Mouse (Mus musculus) macrophage (primary cell): ENCODE results near the gene Gna11. TPM values are rescaled to one million over a fixed set of nuclear protein-coding genes. Genes with fewer than 3 reads are reported as not detected.

Experiments used
- H3K27ac ChIP-seq: fragments of 350-480 bp; formaldehyde crosslinking; 2 replicates; pipeline ENCODE4 v1.9.0; 2021
- H3K36me3 ChIP-seq: fragments of 350-480 bp; formaldehyde crosslinking; 2 replicates; pipeline ENCODE4 v1.9.0; 2021; ENCODE audit errors: inconsistent target
- H3K4me3 ChIP-seq: fragments of 350-480 bp; formaldehyde crosslinking; 2 replicates; pipeline ENCODE4 v1.9.0; 2021; ENCODE audit errors: inconsistent target
- H3K79me2 ChIP-seq: fragments of 350-480 bp; formaldehyde crosslinking; 2 replicates; pipeline ENCODE4 v1.9.0; 2021; ENCODE audit errors: inconsistent target
- WGBS: methylation state at CpG from one replicate; pipeline ENCODE4 v1.1.7; 2026; ENCODE audit warnings: inconsistent platforms; ENCODE audit not compliant: missing documents; 5-methylcytosine and 5-hydroxymethylcytosine counted together
- polyA plus RNA-seq: library from polyadenylated mRNA; stranded (reverse); fragments of 250-400 nt; gene quantifications from 3 replicates; pipeline ENCODE4 v1.2.4, GENCODE M21; 2018; ENCODE audit warnings: inconsistent platforms

The Gna11 gene
- polyA plus RNA-seq, 1 experiment from 2014 or later: 3.5 TPM

DNA sequence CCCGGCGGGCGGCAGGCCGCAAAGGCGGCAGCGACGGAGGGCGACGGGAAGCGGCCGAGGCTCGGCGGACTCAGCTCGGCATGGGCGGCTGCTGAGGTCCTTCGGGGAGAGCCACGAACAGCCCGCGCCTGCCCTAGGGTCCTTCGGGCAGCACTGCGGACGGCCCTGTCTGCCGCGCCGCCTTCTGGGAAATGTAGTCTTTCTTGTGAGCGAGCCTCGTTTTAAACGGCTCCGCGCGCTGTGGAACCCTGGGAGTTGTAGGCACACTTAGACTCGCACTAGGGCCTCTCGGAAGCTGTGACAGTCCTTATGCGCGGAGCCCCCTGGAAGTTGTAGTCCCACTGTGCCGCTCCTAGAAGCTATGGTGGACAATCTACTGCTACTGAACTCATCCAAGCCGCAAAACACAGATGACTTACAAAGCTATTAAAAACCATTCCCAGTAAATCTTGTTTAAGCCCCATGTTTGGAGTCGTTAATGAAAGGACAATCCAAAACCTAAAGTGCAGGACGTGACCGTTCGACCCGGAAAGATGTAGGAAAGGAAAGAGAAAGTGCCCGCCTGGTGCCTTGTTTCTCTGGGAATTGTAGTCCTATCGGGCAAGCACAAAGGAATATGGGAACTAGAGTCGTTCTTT lies 48.6 kb downstream of the Gna11 start, which contains the start of gene Ncln:
Gene Ncln, minus strand, starts transcription at position 129 of the 638 bp plus-strand sequence.
- WGBS: under 1% methylated on average over 45 of the region's 45 CpGs

DNA sequence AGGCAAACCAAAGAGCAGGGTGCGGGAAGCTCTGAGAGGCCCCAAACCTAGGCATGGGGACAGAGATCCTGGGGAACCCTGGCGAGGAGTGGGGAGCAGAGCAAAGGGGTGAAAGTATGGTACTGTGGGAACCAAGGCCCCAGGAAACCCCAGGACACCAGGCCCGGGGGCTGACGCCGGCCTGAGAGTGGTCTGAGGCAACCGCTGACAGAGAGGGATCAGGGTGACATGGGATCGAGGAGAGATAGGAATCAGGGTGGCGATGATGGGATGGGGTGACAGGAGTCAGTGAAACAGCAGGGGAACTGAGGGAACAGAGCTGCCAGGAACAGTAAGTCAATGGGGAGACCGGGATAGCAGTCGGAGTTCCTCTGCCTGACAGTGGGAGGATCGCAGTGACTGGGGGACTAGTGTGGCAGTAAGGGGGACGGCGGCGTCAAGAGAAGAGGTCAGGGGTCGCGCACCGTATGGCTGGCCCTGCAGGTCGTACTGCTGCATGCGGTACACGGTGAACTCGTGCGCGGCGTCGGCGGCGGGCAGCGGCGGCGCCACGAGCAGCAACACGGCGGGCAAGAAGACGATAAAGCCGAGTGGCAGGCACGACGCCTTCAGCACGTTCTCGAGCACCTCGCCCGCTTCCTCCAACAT lies 49.2 kb downstream of the Gna11 start:
- peaks cover 32% of the 10 kb centered on the region for H3K79me2 ChIP-seq
- peak overlapping the region; percentile 36 for H3K27ac ChIP-seq
- peak overlapping the region; percentile 85 for H3K4me3 ChIP-seq
- peaks cover 25% of the 10 kb centered on the region for H3K36me3 ChIP-seq
- 3% methylated on average over 39 of the region's 41 CpGs for WGBS

More for the DNA sequence above, 48.6 kb downstream of the Gna11 start, which contains the start of gene Ncln:
- Histone ChIP-seq H3K36me3 (peaks cover 19% of the 10 kb centered on the region), H3K4me3 (peak within 1 kb of the TSS; percentile 85), H3K79me2 (peaks cover 32% of the 10 kb centered on the region), H3K27ac (peak within 1 kb of the TSS; percentile 79)

DNA sequence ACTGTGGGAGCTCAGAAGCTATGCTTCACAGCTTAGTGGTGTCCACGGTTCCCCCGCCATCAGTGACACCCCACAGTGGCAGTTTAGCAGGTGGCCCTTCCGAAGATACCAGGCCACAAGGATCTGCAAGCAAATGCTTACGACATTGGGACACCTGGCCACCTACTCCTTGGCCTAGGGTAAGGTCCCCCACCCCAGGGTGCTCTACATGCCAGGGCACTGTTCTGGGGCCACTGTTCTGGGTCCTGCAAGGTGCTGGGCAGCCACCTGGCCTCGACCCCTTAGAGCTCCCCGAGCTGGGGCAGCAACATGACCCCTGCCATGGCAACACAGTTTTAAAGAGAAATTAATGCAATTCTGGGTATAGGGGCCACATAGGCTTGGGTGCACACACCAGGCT lies 49.8 kb downstream of the Gna11 start:
- Histone ChIP-seq H3K36me3 (peaks cover 31% of the 10 kb centered on the region), H3K27ac (peak overlapping the region; percentile 36), H3K4me3 (peak overlapping the region; percentile 85), H3K79me2 (peaks cover 32% of the 10 kb centered on the region)
- WGBS: 47% methylated on average over 6 of the region's 6 CpGs

DNA sequence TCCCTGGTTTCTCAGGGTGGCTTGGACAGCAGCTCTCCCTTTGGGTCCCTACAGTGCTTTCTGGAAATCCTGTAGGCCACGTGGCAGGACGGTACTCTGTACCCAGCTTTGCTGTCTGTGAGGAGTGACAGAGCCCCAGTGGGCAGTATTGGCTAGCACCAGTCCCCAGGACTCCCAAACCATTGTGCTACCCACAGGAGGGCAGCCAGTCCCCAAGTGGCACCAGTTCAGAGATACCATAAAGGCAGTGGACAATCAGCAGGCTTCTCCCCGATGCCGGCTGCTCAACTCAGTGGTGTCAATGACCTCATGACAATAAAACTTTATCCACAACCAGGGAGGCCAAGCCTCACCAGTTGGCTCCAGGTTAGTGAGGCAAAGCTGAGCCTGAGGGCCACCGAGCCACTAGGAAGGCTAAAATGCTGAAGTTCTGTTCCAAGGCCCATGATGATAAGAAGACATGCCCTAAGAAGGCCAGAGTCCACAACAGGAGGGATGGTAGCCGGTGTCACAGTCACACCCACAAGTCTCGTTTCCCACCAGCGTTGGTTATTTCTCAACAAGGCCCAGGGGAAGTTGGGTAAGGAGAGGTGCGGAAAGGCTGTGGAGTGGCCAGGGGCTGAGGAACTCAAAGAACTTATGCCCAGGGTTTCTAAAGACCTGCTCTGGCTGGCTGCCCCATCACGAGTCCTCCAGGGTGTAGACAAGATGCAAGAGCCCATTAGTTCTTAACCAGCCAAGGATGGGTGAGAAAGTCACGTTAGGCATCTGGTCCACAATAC lies 50.5 kb downstream of the Gna11 start:
- Histone ChIP-seq H3K27ac (no peak overlapping the region), H3K36me3 (peaks cover 38% of the 10 kb centered on the region), H3K4me3 (peak overlapping the region; percentile 85; the same call in 1 of the 2 replicates), H3K79me2 (peaks cover 32% of the 10 kb centered on the region)
- WGBS: 51% methylated on average over 11 of the region's 11 CpGs

DNA sequence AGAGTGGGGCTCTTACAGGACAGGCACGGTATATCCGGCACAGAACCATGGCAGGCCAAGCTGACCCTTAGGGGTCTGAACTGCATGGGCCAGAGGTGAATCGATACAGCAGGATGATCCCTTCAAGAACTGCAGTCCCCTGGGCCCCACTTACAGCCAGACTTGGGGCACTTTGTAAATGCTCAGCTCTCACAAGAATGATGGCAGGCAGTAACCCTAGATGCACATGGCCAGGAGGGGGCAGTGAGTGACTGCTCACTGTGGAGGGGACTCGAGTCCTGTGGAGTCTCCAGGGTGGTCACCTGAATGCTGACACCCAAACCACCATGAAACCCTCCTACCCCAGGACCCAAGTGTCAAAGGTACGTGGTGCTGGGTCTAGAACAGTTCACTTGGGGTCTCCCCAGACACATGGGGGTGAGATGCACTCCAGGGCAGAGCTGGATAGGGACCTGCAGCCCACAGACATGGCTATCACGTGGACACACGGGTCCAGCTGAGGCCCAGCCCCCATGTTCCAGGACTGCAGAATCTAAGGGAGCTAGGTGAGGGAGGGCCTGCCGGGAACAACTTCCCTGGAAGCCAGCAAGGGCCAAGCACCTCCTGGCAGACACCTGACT lies 51.3 kb downstream of the Gna11 start:
- H3K36me3 ChIP-seq: peaks cover 46% of the 10 kb centered on the region
- H3K27ac ChIP-seq: no peak overlapping the region
- peaks cover 32% of the 10 kb centered on the region for H3K79me2 ChIP-seq
- no peak overlapping the region for H3K4me3 ChIP-seq
- WGBS: 76% methylated on average over 8 of the region's 8 CpGs

DNA sequence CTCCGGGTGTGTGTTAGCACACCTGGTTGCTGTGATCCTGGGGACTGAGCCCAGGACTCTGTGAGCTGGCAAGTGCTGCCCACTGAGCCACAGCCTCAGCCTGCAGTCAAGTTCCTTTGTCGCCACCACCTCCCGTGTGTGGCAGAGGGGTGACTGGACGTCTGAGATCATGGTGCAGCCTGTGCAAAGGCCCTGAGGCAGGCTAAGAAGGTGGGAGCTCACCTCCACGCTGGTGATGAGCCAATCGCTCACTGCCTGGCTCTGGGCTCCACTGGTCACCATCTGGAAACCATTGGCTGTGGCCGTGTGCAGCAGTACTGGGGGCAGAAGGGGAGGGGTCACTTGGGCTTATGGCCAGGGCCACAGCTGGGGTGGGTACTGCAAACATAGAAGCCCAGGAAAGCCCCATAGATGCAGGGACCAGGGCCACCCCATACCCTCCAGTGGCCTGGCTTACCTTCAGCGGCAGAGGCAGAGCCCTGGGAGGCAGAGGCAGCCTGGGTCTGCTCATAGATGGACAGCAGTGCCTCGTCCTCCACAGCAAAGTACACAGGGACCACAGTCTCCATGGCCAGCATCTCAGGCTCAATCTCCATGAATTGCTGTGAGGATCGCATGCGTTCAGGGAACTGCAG lies 52.3 kb downstream of the Gna11 start:
- Histone ChIP-seq H3K36me3 (peaks cover 55% of the 10 kb centered on the region), H3K4me3 (no peak overlapping the region), H3K79me2 (peaks cover 32% of the 10 kb centered on the region), H3K27ac (no peak overlapping the region)
- 95% methylated on average over 11 of the region's 11 CpGs for WGBS

DNA sequence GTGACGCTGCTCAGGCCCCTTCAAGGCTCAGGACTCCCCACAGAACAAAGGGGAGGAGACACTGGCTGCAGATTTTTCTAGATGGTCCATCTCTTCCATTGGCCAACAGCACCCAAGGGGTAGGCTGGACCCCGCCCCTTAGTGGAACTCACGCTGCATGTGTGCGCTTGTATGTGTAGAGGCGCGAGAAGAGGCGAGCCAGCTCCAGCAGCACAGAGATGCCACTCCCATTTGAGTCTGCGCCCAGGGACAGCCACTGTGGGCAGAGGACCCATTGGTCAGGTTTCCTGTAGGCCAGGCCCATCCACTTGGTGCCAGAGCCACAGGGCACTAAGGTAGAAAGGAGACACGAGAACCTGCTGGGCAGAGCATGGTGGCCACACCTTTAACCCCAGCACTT lies 54.0 kb downstream of the Gna11 start:
- peaks cover 67% of the 10 kb centered on the region for H3K36me3 ChIP-seq
- peaks cover 32% of the 10 kb centered on the region for H3K79me2 ChIP-seq
- no peak overlapping the region for H3K27ac ChIP-seq
- WGBS: 96% methylated on average over 9 of the region's 9 CpGs
- no peak overlapping the region for H3K4me3 ChIP-seq

DNA sequence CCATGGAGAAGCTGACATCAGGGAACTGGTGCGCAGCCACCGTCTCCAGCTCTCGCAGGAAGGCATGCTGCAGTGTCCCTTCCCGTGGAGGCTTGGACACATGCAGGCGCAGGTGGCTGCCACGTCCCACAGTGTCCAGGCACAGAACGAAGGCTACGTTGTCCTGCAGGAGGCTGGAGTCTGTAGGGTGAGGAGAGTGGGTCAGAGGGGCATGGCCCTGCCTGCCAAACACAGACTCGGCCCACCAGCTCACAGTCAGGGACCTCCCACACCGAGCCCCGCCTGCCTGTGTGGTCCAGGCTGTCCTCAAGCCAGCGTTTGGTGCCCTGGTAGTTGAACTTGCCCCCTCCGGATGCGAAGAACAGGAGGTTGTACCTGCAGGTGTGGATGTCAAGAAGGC lies 55.0 kb downstream of the Gna11 start:
- H3K27ac ChIP-seq: no peak overlapping the region
- peaks cover 67% of the 10 kb centered on the region for H3K36me3 ChIP-seq
- peaks cover 22% of the 10 kb centered on the region for H3K79me2 ChIP-seq
- 92% methylated on average over 14 of the region's 14 CpGs for WGBS
- no peak overlapping the region for H3K4me3 ChIP-seq

DNA sequence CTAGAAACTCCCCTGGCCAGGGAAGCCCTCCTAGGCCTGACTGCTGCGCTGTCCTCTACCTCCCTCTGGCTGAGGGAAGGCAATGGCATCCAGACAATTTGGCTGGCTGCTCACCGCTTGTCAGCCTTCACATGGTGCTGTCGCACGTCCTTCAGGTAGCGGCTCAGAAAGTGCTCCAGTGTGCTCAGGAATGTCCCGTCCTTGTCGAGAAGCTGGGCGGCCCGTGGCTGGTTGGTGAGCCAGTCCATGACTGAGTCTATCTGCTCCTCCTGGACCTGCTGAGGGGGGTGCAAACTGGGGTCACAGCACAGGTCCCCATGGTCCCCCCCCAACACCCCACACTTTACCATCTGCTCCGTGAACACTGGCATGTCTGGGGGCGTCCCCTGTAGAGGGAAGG lies 56.9 kb downstream of the Gna11 start:
- H3K79me2 ChIP-seq: peaks cover 3% of the 10 kb centered on the region; the same call in 1 of the 2 replicates
- 93% methylated on average over 6 of the region's 11 CpGs for WGBS
- no peak overlapping the region for H3K4me3 ChIP-seq
- no peak overlapping the region for H3K27ac ChIP-seq
- H3K36me3 ChIP-seq: peaks cover 65% of the 10 kb centered on the region

DNA sequence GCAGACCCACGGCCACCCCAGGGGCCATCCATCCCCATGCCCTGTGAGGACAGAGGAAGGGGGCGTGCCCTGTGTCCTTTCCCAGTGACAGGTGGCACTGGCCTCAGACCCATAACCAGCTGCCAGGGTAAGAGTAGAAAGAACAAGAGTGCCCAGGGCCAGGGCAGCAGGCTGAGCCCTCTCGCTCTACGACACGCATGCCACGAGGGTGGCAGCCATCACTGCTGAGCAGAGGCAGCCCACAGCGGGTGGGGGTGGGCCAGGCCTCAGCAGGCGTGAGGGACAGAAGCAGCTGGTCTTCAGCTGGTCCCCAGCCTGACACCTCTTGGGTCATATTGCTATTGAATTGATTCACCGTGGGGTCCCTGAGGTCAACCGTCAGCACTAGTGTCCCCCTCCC lies 58.5 kb downstream of the Gna11 start:
- no peaks in the 10 kb centered on the region for H3K79me2 ChIP-seq
- 93% methylated on average over 10 of the region's 10 CpGs for WGBS
- H3K27ac ChIP-seq: no peak overlapping the region
- H3K4me3 ChIP-seq: no peak overlapping the region
- peaks cover 49% of the 10 kb centered on the region for H3K36me3 ChIP-seq

DNA sequence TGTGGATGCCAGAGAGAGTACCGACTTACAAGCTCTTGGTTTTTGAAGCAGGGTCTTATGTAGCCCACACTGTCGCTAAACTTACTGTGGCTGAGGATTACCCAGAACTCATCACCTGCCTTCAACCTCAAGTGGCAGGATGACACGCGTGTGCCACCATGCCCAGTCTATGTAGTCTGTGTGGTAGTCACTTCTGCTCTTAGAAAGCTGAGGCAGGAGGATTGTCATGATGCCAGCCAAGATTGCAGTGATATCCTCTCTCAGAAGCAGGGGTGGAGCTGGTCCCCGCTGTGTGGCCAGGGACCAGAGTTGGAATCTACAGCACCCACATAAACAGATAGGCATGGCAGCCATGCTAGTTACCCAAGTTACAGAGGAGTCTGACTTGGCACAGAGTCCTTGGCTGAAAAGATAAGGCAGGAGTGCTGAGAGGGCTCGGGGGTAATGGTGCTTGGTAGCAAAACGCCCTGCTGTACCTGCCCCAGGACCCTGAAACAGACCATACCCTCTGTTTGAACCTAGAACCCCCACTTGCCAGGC lies 59.4 kb downstream of the Gna11 start:
- H3K36me3 ChIP-seq: peaks cover 39% of the 10 kb centered on the region; the same call in 1 of the 2 replicates
- no peak overlapping the region for H3K27ac ChIP-seq
- no peaks in the 10 kb centered on the region for H3K79me2 ChIP-seq
- no peak overlapping the region for H3K4me3 ChIP-seq
- 80% methylated on average over 7 of the region's 7 CpGs for WGBS

DNA sequence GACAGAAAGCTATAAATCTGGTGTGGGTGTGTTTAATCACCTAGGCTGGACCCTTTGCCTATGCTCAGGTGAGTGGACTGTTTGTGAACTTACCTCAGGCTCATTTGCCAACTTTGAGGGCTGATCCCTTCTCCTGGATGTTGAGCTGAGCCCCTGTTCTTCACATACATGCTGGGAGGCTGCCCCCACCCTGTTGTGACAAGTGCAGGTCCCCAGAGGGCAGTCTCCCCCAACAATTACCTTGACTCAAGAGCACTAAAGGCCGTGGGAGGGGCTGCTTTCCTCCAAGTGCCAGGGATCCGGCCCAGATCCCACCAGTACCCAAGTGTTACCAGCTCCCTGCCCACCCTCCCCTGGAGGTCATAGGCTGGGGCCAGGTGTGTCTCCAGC lies 59.9 kb downstream of the Gna11 start:
- H3K79me2 ChIP-seq: no peaks in the 10 kb centered on the region
- H3K27ac ChIP-seq: no peak overlapping the region
- WGBS: 9% methylated on average over 2 of the region's 2 CpGs
- H3K4me3 ChIP-seq: no peak overlapping the region
- peaks cover 34% of the 10 kb centered on the region; the same call in 1 of the 2 replicates for H3K36me3 ChIP-seq

DNA sequence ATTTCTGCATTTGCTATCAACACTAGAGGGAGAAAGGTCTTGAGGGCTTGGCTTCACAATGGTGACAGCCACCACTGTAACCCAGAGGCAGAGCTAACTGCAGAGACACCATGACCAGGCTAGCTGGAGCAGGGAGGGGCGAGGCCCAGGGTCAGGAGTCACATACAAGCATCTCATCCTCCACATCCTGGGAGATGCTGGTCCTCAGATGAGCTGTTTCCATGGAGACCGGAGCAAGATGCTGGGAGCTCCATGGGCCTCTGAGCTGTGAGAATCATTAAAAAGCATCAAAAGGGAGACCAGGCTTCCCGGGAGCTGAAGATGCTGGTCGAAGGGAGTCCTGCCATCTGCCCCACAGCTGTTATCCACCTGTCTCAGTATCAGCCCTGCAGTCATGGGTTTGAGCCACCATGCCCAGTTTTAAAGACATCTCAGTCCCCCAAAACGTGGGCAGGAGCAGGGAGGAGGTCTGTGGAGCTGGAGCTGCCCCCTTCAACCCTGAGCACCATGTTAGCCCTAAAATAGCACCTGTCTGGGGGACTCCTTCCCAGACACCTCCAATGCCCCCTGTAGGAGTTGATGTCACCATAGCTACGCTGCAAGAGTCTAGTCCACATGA lies 60.4 kb downstream of the Gna11 start:
- Histone ChIP-seq H3K4me3 (no peak overlapping the region), H3K36me3 (peaks cover 29% of the 10 kb centered on the region; the same call in 1 of the 2 replicates), H3K79me2 (no peaks in the 10 kb centered on the region), H3K27ac (no peak overlapping the region)
- 77% methylated on average over 6 of the region's 6 CpGs for WGBS
